Mouse (Mus musculus) lung, postnatal 0 days (tissue): ENCODE results near the gene Olfr816.
"Not testable (repeated sequence)": the region's sequence is repeated elsewhere in the genome, so short reads cannot be mapped to it uniquely, and the experiment has no call there.

Source experiments
- CTCF ChIP-seq: IDR thresholded peaks from 2 replicates; pipeline ENCODE4 v1.5.1; 2016; ENCODE audit warnings: antibody characterized with exemption, mild to moderate bottlenecking
- EP300 ChIP-seq: IDR thresholded peaks from 2 replicates; pipeline ENCODE4 v1.6.1; 2016; ENCODE audit warnings: antibody characterized with exemption, mild to moderate bottlenecking, control low read depth

DNA sequence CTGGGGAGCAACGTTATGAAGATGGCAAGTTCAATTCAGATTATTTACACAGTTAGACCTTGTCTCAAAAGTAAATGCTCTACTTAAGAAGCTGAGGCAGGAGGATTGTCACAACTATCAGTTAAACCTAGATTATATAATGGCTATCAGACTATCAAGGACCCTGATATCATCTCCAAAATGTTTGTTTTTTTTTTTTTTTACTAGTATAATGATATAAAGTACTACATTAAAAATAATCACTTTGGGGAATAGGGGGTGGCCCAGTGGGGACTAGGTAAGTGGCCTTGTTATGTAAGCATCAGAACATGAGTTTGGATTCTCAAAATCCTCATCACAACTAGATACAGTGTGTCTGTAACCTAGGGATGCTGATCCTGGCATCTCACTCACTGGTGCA, 9.6 kb downstream of the Olfr816 start, which contains the start of gene Olfr815:
- not testable (repeated sequence) for TF ChIP-seq CTCF, EP300
